Mouse (Mus musculus) spleen, postnatal 4 days (tissue): ENCODE measurements around the gene S100z.

Experiments
- DNase-seq, 2 experiments: peaks; one replicate each; pipeline ENCODE4 v3.0.0; 2022; ENCODE audit warnings: low spot score in 2 of 2

The S100z gene

DNA sequence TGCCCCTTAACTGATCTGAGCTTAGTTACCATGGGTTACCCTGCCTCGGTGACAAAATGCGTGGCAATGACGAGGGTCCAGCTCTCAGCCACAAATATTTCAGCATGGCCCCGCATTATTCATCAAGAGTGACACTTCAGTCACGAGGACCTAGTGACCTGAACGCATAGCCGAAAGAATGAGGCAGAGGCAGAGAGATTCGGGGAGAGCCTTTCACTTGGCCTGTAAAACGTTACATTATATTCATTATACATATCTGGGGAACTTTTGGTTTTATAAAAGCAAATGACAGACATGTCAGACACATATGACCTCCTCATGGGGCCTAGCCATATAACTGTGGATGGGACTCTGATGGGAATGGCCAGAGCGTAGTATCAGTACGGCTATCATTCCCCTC is 33.7 kb downstream of the S100z start, which contains the start of gene Crhbp:
Gene Crhbp, minus strand, starts transcription at position 101 of the 400 bp plus-strand sequence.
- DNase-seq = no peak

DNA sequence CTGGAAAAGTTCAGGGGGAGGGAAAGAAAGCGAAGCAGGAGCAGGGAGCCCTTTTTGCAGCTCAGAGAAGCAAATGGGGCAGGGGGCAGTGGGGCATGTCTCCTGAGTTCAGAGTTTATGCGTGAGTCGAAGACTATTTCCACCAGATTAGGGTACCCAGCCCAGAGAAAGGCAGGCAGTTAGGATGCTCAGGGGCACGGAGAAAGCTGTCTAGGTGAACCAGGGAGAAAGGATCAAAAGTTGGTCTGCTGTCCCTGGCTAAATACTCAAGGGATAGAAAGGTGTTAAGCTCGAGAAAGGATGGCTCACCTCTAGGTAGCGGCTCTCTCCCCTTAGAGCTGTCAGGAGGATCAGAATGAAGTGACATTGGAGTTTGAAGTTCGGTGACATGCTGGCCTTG is 34.2 kb downstream of the S100z start:
- no peak for DNase-seq

DNA sequence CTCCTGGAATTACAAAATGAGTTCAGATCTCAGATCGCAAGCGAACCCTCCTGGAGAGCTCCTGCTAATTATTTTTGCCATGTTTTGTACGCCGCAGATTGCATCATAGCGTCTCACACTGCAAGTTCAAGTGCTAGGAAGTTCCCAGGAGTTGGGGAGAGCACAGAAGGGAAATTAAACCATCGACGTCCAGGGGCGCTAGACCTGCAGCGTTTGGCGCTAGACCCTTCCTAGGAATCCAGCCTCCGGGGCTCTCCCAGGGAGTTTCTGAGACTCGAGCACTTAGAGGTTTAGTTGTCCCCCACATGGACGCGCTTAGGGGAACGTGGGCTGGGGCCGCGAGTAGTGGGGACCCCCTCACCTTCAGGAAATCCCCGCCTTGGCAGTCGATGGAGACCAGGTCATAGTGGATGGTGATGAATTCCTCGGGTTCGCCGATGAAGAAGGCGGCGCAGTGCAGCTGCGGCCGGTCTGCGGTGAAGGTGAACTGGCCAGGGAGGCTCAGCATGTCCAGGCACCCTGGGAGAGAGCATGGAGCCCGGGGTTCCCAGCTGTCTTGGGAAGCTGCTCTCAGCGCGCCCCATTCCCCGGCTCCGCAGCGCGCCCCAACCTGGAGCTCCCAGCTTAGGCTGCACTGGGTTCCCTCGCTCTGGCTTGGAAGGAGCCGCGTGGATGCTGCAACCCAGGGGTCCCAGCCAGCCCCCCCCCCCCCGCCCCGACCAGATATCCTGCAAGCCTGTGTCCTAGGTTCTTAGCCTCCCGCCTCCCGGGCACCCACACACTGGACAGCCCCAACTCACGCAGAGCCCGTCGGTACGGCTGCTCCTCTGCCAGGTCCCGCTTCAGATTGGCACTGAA is 34.9 kb downstream of the S100z start:
- DNase-seq = no peak

DNA sequence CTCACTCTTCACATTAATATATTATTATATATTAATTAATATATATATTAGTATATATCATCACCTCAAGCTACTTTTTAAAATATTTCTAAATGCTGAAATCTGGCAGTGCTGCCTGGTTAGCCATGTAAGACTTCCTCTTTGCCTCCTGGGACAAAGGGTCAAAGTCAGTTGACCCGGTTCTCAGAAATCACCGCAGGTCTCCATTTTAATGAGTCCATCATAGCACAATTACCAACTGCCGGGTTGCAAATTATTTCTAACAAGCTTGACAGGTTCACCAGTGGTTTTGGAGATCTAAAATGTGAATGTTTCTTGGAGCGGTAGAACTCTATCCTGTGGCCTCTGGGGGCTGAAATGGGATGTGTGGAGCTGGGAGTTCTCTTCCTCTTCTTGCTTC is 35.6 kb downstream of the S100z start:
- DNase-seq = no peak

- DNase-seq = no peak
Observed at GRCm38 (mm10) chr13:95439569-95439968, 39.0 kb downstream of the S100z start.

DNA sequence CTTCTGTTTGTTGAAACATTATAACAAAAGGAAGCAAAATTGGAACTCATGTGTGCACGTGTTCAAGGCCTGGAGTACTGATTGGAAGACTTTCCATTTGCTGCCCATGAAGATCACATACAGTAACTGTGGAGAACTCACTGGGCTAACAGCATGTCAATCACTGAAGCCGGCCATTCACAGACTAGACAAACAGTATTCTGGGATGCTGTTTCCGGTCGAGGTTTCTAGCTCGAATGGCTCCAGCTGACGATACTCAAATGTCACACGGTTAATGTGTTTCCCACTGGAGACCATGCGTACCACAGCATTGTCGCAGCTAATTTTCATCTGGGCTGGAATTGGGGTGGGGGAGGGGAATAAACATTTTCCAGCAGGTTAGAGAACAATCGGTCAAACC is 46.8 kb downstream of the S100z start:
- no peak for DNase-seq

GRCm38 (mm10) chr13:95427499-95427898 is 51.0 kb downstream of the S100z start:
- DNase-seq = no peak
